Mouse (Mus musculus): ENCODE results near the gene Immp2l. TPM values are rescaled to one million over a fixed set of nuclear protein-coding genes. Genes with fewer than 3 reads are reported as not detected.
A peak's percentile ranks its signal among the peaks of the same experiment; 100 is the strongest.
"Not testable (repeated sequence)": the region's sequence is repeated elsewhere in the genome, so short reads cannot be mapped to it uniquely, and the experiment has no call there.

The Immp2l gene
- polyA plus RNA-seq, 1 experiment from 2014 or later, result 6.3 TPM

DNA sequence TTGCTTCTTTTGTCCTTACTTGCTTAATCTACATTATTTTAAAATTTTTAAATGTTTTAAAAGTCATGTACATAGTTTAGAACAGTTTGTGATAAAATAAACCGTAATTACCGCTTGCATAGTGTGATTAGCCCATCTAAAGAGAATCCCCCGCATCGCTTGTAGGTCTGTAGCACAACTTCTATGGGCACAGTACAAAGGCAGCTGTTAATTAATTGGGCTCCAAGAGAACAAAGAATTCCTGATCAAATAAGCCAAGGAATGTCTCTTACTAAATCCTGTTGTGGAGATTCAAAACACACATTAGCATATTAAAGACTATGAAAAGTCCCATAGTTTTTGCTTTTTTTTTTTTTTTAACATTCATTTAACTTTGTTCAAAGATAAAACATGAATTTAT is 32.2 kb upstream of the Immp2l start:
- Histone ChIP-seq H3K4me3 (ENCODE audit: low read depth, low read length) (no peak overlapping the region), H3K36me3 (ENCODE audit: control insufficient read depth, insufficient read depth, low read length) (no peaks in the 10 kb centered on the region), H3K4me1 (ENCODE audit: control insufficient read depth, insufficient read depth, low read length) (no peaks in the 10 kb centered on the region), H3K27ac (ENCODE audit: low read depth, low read length) (no peak overlapping the region), H3K27me3 (replicated peaks; ENCODE audit: control insufficient read depth, insufficient read depth, low read length) (no peaks in the 10 kb centered on the region), H3K4me2 (ENCODE audit: low read length) (no peak overlapping the region), H3K9me3 (replicated peaks; ENCODE audit: control insufficient read depth, low read length) (no peaks in the 10 kb centered on the region), H3K9ac (ENCODE audit: low read length) (no peak overlapping the region)
- WGBS, result 5% methylated on average over 4 of the region's 4 CpGs
- DNase-seq (ENCODE audit: low spot score), result peak; percentile 72
- ATAC-seq, result peak; percentile 62

DNA sequence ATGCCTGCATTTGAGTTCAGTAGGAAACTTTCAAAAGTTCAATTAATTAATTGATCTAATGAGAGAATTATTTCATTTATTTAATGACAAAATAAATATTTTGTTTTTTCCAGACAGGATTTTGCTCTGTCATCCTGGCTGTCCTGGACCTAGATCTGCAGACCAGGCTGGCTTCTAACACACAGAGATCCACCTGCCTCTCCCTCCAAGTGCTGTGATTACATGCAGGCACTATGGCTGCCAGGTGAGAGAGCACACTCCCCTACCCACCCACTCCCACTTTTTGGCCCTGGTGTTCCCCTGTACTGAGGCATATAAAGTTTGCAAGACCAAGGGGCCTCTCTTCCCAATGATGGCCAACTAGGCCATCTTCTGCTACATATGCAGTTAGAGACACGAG is 31.7 kb upstream of the Immp2l start:
- WGBS, result 70% methylated on average over 1 of the region's 1 CpGs
- not testable (repeated sequence) for H3K9me3 ChIP-seq (replicated peaks; ENCODE audit: control insufficient read depth, low read length)

DNA sequence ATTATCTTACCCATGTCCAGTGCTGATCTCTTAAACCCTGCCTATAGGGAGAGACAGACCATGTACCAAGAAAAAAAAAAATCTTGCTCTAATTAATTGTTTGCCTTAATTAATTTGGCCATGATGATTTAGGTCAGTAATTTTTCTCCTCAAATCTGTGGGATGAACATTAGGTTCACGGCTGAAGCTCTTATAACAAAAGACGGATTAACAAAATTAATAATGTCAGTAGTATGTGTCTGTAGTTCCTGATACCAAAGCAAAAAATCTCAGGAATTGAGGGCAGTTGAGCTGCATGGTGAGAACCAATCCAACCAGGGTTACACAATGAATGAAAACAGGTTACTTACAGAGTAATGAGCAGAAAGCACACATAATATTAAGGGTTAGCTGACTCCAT is 29.0 kb upstream of the Immp2l start:
- H3K9ac ChIP-seq (ENCODE audit: low read length), result no peak overlapping the region
- H3K9me3 ChIP-seq (replicated peaks; ENCODE audit: control insufficient read depth, low read length), result no peaks in the 10 kb centered on the region
- H3K36me3 ChIP-seq (ENCODE audit: control insufficient read depth, insufficient read depth, low read length), result no peaks in the 10 kb centered on the region
- H3K27ac ChIP-seq (ENCODE audit: low read depth, low read length), result no peak overlapping the region
- H3K4me3 ChIP-seq (ENCODE audit: low read depth, low read length), result no peak overlapping the region
- H3K4me1 ChIP-seq (ENCODE audit: control insufficient read depth, insufficient read depth, low read length), result no peaks in the 10 kb centered on the region
- ATAC-seq (no peak), DNase-seq (ENCODE audit: low spot score) (no peak)
- 48% methylated on average over 2 of the region's 2 CpGs for WGBS
- no peaks in the 10 kb centered on the region for H3K27me3 ChIP-seq (replicated peaks; ENCODE audit: control insufficient read depth, insufficient read depth, low read length)
- H3K4me2 ChIP-seq (ENCODE audit: low read length), result no peak overlapping the region

More for the DNA sequence above, 31.7 kb upstream of the Immp2l start:
- H3K4me2 ChIP-seq (ENCODE audit: low read length); H3K27me3 ChIP-seq (replicated peaks; ENCODE audit: control insufficient read depth, insufficient read depth, low read length); H3K4me3 ChIP-seq (ENCODE audit: low read depth, low read length); H3K9ac ChIP-seq (ENCODE audit: low read length); DNase-seq (ENCODE audit: low spot score); H3K36me3 ChIP-seq (ENCODE audit: control insufficient read depth, insufficient read depth, low read length); H3K4me1 ChIP-seq (ENCODE audit: control insufficient read depth, insufficient read depth, low read length); H3K27ac ChIP-seq (ENCODE audit: low read depth, low read length); ATAC-seq: not testable (repeated sequence)

DNA sequence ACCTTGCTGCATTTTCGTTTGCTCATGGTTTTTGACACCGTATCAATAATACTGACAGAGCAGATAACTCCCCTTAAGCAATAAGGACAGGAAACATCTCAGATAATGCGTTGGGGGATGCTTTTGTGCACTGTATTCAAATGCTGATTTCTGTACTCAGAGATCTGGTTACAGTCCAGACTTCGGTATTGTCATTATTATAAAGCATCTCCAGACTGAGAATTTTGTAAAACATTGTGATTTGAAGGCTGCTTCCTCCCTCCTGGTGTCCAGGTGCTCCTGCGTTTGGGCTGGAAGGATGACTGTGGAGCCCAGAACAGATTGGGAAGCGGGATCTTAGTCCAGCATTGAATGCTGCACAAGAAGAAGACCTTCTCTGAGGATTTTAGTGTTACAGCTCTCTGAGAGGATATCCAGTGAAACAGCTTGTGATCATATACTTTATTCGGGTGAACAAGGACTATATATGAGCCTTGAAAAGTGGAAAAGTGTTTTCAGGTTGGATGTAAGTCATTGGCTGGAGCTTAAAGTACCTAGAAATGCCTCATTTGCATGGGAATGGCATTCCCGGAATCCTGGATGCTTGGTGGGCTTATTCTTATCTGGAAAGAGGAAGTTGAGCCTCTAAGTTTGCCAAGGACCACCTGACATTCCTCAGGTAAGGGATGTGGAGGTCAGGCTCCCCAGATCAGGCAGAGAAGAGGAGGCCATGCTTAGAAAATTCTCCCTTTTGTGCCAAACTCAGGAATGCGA is 28.1 kb upstream of the Immp2l start:
- Histone ChIP-seq H3K4me3 (ENCODE audit: low read depth, low read length) (no peak overlapping the region), H3K4me1 (ENCODE audit: control insufficient read depth, insufficient read depth, low read length) (no peaks in the 10 kb centered on the region), H3K27me3 (replicated peaks; ENCODE audit: control insufficient read depth, insufficient read depth, low read length) (no peaks in the 10 kb centered on the region), H3K36me3 (ENCODE audit: control insufficient read depth, insufficient read depth, low read length) (no peaks in the 10 kb centered on the region), H3K4me2 (ENCODE audit: low read length) (no peak overlapping the region), H3K9ac (ENCODE audit: low read length) (no peak overlapping the region), H3K9me3 (replicated peaks; ENCODE audit: control insufficient read depth, low read length) (no peaks in the 10 kb centered on the region), H3K27ac (ENCODE audit: low read depth, low read length) (no peak overlapping the region)
- ATAC-seq (no peak), DNase-seq (ENCODE audit: low spot score) (no peak)
- WGBS, result 72% methylated on average over 9 of the region's 9 CpGs

DNA sequence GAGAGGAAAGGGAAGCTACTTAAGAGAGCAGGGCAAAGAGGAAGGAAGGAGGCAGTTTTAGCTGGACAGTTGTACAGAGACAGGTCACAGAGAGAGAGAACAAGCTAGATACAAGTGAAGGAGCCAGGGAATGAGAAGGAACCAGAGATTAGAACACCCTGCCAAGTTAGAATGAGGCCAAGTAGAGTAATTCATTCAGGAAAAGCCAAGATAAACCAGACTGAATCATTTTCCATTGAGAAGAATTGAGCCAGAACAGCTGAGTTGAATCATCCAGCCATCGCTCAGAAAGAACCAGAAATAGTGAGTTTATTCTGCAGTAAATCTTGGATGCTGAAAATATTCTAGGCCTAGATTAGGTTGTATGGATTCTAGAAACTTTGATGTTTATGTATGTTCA is 1.4 kb upstream of the Immp2l start:
- Histone ChIP-seq H3K27ac (ENCODE audit: low read depth, low read length) (no peak overlapping the region), H3K27me3 (replicated peaks; ENCODE audit: control insufficient read depth, insufficient read depth, low read length) (no peaks in the 10 kb centered on the region), H3K4me2 (ENCODE audit: low read length) (no peak overlapping the region), H3K4me1 (ENCODE audit: control insufficient read depth, insufficient read depth, low read length) (no peaks in the 10 kb centered on the region), H3K9me3 (replicated peaks; ENCODE audit: control insufficient read depth, low read length) (no peaks in the 10 kb centered on the region), H3K4me3 (ENCODE audit: low read depth, low read length) (no peak overlapping the region), H3K9ac (ENCODE audit: low read length) (no peak overlapping the region), H3K36me3 (ENCODE audit: control insufficient read depth, insufficient read depth, low read length) (no peaks in the 10 kb centered on the region)
- ATAC-seq (no peak), DNase-seq (ENCODE audit: low spot score) (no peak)
- 95% methylated on average over 1 of the region's 1 CpGs for WGBS

DNA sequence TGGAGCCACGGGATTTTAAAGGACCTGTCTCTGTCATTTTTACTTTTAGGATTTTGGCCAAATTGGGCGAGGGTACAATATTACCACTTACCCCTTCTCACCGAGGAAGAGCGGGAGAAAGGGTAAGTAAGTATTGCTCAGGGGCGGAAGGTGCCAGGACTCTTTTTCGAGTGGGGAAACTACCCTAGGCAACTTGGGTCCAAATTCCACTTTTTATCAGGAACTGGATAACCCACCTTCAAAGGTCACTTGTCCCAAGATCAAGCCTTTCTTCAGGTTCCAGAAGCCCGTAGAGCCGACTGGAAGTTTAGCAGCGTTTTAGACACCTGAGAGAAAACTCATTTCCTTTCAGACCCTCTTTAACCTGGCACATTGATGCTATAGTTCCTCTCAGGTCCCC is 622 bp downstream of the Immp2l start:
- Histone ChIP-seq H3K9ac (ENCODE audit: low read length) (peak overlapping the region; percentile 76), H3K4me2 (ENCODE audit: low read length) (peak overlapping the region; percentile 68), H3K36me3 (ENCODE audit: control insufficient read depth, insufficient read depth, low read length) (no peaks in the 10 kb centered on the region), H3K27me3 (replicated peaks; ENCODE audit: control insufficient read depth, insufficient read depth, low read length) (no peaks in the 10 kb centered on the region), H3K4me1 (ENCODE audit: control insufficient read depth, insufficient read depth, low read length) (no peaks in the 10 kb centered on the region), H3K9me3 (replicated peaks; ENCODE audit: control insufficient read depth, low read length) (no peaks in the 10 kb centered on the region), H3K27ac (ENCODE audit: low read depth, low read length) (no peak overlapping the region), H3K4me3 (ENCODE audit: low read depth, low read length) (peak overlapping the region; percentile 64)
- DNase-seq (ENCODE audit: low spot score) (no peak), ATAC-seq (no peak)
- WGBS, result 17% methylated on average over 9 of the region's 9 CpGs

DNA sequence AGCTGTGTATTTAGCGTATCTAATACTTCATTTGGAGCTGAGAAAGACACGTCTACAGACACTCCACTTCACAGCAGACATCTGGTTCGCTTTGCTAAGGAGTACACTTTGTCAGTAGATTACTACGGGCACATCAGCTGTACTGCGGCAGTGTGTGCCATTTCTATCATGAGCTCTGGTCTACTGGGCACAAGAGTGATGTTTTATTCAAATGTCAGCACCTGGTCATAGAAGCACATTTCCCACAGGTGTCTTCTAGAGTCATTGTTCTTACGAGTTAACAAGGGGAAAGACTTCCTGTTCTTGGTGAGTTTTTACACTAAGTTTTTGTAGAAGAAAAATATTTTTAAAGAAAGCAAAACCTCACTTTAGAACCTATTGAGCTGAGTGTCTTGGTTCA is 3.6 kb downstream of the Immp2l start:
- Histone ChIP-seq H3K27me3 (replicated peaks; ENCODE audit: control insufficient read depth, insufficient read depth, low read length) (no peaks in the 10 kb centered on the region), H3K9me3 (replicated peaks; ENCODE audit: control insufficient read depth, low read length) (no peaks in the 10 kb centered on the region), H3K4me2 (ENCODE audit: low read length) (no peak overlapping the region), H3K9ac (ENCODE audit: low read length) (no peak overlapping the region), H3K4me1 (ENCODE audit: control insufficient read depth, insufficient read depth, low read length) (no peaks in the 10 kb centered on the region), H3K4me3 (ENCODE audit: low read depth, low read length) (no peak overlapping the region), H3K27ac (ENCODE audit: low read depth, low read length) (no peak overlapping the region), H3K36me3 (ENCODE audit: control insufficient read depth, insufficient read depth, low read length) (no peaks in the 10 kb centered on the region)
- 89% methylated on average over 6 of the region's 6 CpGs for WGBS
- DNase-seq (ENCODE audit: low spot score), result no peak
- no peak for ATAC-seq

DNA sequence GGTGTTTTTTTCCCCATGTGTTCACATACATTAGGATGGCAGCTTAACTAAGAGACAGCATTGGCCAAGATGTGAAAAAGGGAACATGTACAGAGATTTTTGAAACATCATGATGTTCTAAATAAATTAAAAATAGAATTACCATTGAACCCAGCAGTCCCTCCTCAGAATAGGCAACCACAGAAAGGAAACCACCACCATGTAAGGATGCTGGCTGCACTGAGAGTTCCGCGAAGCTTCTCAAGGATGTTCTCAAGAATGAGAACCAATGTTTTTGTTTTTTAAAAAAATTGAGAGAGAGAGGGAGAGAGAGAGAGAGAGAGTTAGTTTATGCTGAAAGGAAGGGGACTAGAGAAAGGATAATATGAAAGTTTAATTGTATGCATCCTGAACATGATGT is 7.2 kb downstream of the Immp2l start:
- no peaks in the 10 kb centered on the region for H3K9me3 ChIP-seq (replicated peaks; ENCODE audit: control insufficient read depth, low read length)
- H3K4me3 ChIP-seq (ENCODE audit: low read depth, low read length), result no peak overlapping the region
- no peaks in the 10 kb centered on the region for H3K36me3 ChIP-seq (ENCODE audit: control insufficient read depth, insufficient read depth, low read length)
- no peaks in the 10 kb centered on the region for H3K27me3 ChIP-seq (replicated peaks; ENCODE audit: control insufficient read depth, insufficient read depth, low read length)
- DNase-seq (ENCODE audit: low spot score), result no peak
- no peak overlapping the region for H3K27ac ChIP-seq (ENCODE audit: low read depth, low read length)
- H3K4me2 ChIP-seq (ENCODE audit: low read length), result no peak overlapping the region
- WGBS, result 96% methylated on average over 2 of the region's 2 CpGs
- no peak overlapping the region for H3K9ac ChIP-seq (ENCODE audit: low read length)
- ATAC-seq, result no peak
- no peaks in the 10 kb centered on the region for H3K4me1 ChIP-seq (ENCODE audit: control insufficient read depth, insufficient read depth, low read length)

DNA sequence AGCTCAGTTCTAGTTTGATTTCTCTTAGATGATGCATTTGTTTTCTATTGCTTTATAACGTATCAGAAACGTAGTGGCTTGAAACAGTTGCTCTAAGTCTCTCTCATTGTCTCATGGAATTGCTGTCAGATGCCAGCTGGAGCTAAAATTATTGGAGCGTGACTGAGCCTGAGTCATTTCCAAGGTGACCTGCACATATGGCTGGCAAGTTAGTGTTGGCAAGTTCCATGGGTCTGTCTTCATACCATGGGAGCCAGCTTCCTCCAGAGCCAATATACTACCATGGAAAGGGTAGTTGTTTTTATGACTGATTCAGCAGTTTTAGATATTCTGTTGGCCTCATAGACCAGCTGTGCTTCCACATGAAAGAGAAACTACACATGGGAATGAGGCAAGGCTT is 9.3 kb downstream of the Immp2l start:
- DNase-seq (ENCODE audit: low spot score) (peak; percentile 14), ATAC-seq (no peak; the same call in 1 of the 2 replicates)
- Histone ChIP-seq H3K27me3 (replicated peaks; ENCODE audit: control insufficient read depth, insufficient read depth, low read length) (no peaks in the 10 kb centered on the region), H3K9ac (ENCODE audit: low read length) (no peak overlapping the region), H3K36me3 (ENCODE audit: control insufficient read depth, insufficient read depth, low read length) (no peaks in the 10 kb centered on the region), H3K9me3 (replicated peaks; ENCODE audit: control insufficient read depth, low read length) (no peaks in the 10 kb centered on the region), H3K4me3 (ENCODE audit: low read depth, low read length) (no peak overlapping the region), H3K4me1 (ENCODE audit: control insufficient read depth, insufficient read depth, low read length) (no peaks in the 10 kb centered on the region), H3K4me2 (ENCODE audit: low read length) (no peak overlapping the region), H3K27ac (ENCODE audit: low read depth, low read length) (no peak overlapping the region)
- WGBS, result 81% methylated on average over 3 of the region's 3 CpGs

Measured in forebrain, embryonic 14.5 days (tissue).